Mouse (Mus musculus): ENCODE data around the gene Otp. TPM values are rescaled to one million over a fixed set of nuclear protein-coding genes. Genes with fewer than 3 reads are reported as not detected.

Gene Otp
- polyA plus RNA-seq, 1 experiment from 2014 or later = not detected

- H3K4me1 ChIP-seq (ENCODE audit: insufficient read depth) = peaks cover 14% of the 10 kb centered on the region
- TF ChIP-seq EP300 (IDR thresholded peaks at IDR 0.05; ENCODE audit: low read depth) = no peak
- no peak for TF ChIP-seq CTCF (IDR thresholded peaks at IDR 0.05; ENCODE audit: low read depth)
- no peak overlapping the region for H3K9ac ChIP-seq (replicated peaks)
- DNase-seq = no peak
- H3K36me3 ChIP-seq (replicated peaks; ENCODE audit: insufficient read depth, low read length) = no peaks in the 10 kb centered on the region
- H3K27me3 ChIP-seq (ENCODE audit: insufficient read depth, low read length) = peaks cover 88% of the 10 kb centered on the region
- no peaks in the 10 kb centered on the region for H3K9me3 ChIP-seq (ENCODE audit: low read length)
- H3K4me2 ChIP-seq (ENCODE audit: low read depth, low read length) = peak overlapping the region; percentile 66
- peak overlapping the region; percentile 42 for H3K4me3 ChIP-seq (ENCODE audit: low read depth, low read length)
- no peak overlapping the region for H3K27ac ChIP-seq (ENCODE audit: low read depth)
- peak; percentile 29; the same call in 1 of the 2 replicates for ATAC-seq
- 2% methylated on average over 44 of the region's 95 CpGs for whole genome bisulfite sequencing (ENCODE audit: insufficient replicate concordance)
These were observed 8.0 kb downstream of the Otp start for GRCm38 (mm10) chr13:94883163-94883965.

GRCm38 (mm10) chr13:94883966-94884960 lies 8.9 kb downstream of the Otp start:
- Histone ChIP-seq H3K9me3 (ENCODE audit: low read length) (no peaks in the 10 kb centered on the region), H3K27me3 (ENCODE audit: insufficient read depth, low read length) (peaks cover 89% of the 10 kb centered on the region), H3K36me3 (replicated peaks; ENCODE audit: insufficient read depth, low read length) (no peaks in the 10 kb centered on the region), H3K4me3 (ENCODE audit: low read depth, low read length) (0 out of 2 replicates have a peak overlapping the region, but pooled peaks have one; percentile 42), H3K4me1 (ENCODE audit: insufficient read depth) (peaks cover 14% of the 10 kb centered on the region), H3K4me2 (ENCODE audit: low read depth, low read length) (peak overlapping the region; percentile 66; the same call in 1 of the 2 replicates), H3K27ac (ENCODE audit: low read depth) (no peak overlapping the region), H3K9ac (replicated peaks) (no peak overlapping the region)
- TF ChIP-seq EP300 (IDR thresholded peaks at IDR 0.05; ENCODE audit: low read depth) (no peak), CTCF (IDR thresholded peaks at IDR 0.05; ENCODE audit: low read depth) (no peak)
- WGBS (ENCODE audit: insufficient replicate concordance) = 4% methylated on average over 36 of the region's 36 CpGs
- ATAC-seq (no peak), DNase-seq (no peak)

- peaks cover 81% of the 10 kb centered on the region for H3K27me3 ChIP-seq (ENCODE audit: insufficient read depth, low read length)
- no peak for TF ChIP-seq CTCF (IDR thresholded peaks at IDR 0.05; ENCODE audit: low read depth)
- no peak for TF ChIP-seq EP300 (IDR thresholded peaks at IDR 0.05; ENCODE audit: low read depth)
- H3K27ac ChIP-seq (ENCODE audit: low read depth) = no peak overlapping the region
- H3K4me2 ChIP-seq (ENCODE audit: low read depth, low read length) = 0 out of 2 replicates have a peak overlapping the region, but pooled peaks have one; percentile 6
- H3K9me3 ChIP-seq (ENCODE audit: low read length) = no peaks in the 10 kb centered on the region
- 3% methylated on average over 55 of the region's 81 CpGs for WGBS (ENCODE audit: insufficient replicate concordance)
- H3K4me3 ChIP-seq (ENCODE audit: low read depth, low read length) = no peak overlapping the region
- peaks cover 14% of the 10 kb centered on the region for H3K4me1 ChIP-seq (ENCODE audit: insufficient read depth)
- ATAC-seq (no peak), DNase-seq (no peak)
- H3K36me3 ChIP-seq (replicated peaks; ENCODE audit: insufficient read depth, low read length) = no peaks in the 10 kb centered on the region
- H3K9ac ChIP-seq (replicated peaks) = no peak overlapping the region
These were observed 10.2 kb downstream of the Otp start for GRCm38 (mm10) chr13:94885291-94886235.

- no peak overlapping the region for H3K27ac ChIP-seq (ENCODE audit: low read depth)
- H3K4me2 ChIP-seq (ENCODE audit: low read depth, low read length) = no peak overlapping the region
- no peak overlapping the region for H3K4me3 ChIP-seq (ENCODE audit: low read depth, low read length)
- no peak for DNase-seq
- H3K36me3 ChIP-seq (replicated peaks; ENCODE audit: insufficient read depth, low read length) = no peaks in the 10 kb centered on the region
- no peaks in the 10 kb centered on the region for H3K4me1 ChIP-seq (ENCODE audit: insufficient read depth)
- TF ChIP-seq CTCF (IDR thresholded peaks at IDR 0.05; ENCODE audit: low read depth) (no peak), EP300 (IDR thresholded peaks at IDR 0.05; ENCODE audit: low read depth) (no peak)
- ATAC-seq = no peak
- no peaks in the 10 kb centered on the region for H3K27me3 ChIP-seq (ENCODE audit: insufficient read depth, low read length)
- H3K9ac ChIP-seq (replicated peaks) = no peak overlapping the region
- 71% methylated on average over 10 of the region's 10 CpGs for WGBS (ENCODE audit: insufficient replicate concordance)
- no peaks in the 10 kb centered on the region for H3K9me3 ChIP-seq (ENCODE audit: low read length)
These were observed 32.4 kb downstream of the Otp start for GRCm38 (mm10) chr13:94907841-94908240.

GRCm38 (mm10) chr13:94912961-94913360 lies 37.6 kb downstream of the Otp start:
- H3K4me3 ChIP-seq (ENCODE audit: low read depth, low read length) = no peak overlapping the region
- H3K4me1 ChIP-seq (ENCODE audit: insufficient read depth) = no peaks in the 10 kb centered on the region
- H3K27ac ChIP-seq (ENCODE audit: low read depth) = no peak overlapping the region
- H3K9ac ChIP-seq (replicated peaks) = no peak overlapping the region
- no peaks in the 10 kb centered on the region for H3K9me3 ChIP-seq (ENCODE audit: low read length)
- DNase-seq (no peak), ATAC-seq (no peak)
- H3K4me2 ChIP-seq (ENCODE audit: low read depth, low read length) = no peak overlapping the region
- TF ChIP-seq EP300 (IDR thresholded peaks at IDR 0.05; ENCODE audit: low read depth) (no peak), CTCF (IDR thresholded peaks at IDR 0.05; ENCODE audit: low read depth) (no peak)
- WGBS (ENCODE audit: insufficient replicate concordance) = 39% methylated on average over 11 of the region's 11 CpGs
- H3K36me3 ChIP-seq (replicated peaks; ENCODE audit: insufficient read depth, low read length) = no peaks in the 10 kb centered on the region
- H3K27me3 ChIP-seq (ENCODE audit: insufficient read depth, low read length) = no peaks in the 10 kb centered on the region

All from liver, postnatal 0 days (tissue).